Mouse (Mus musculus) embryonic facial prominence, embryonic 14.5 days (tissue): Measurements from ENCODE around the gene Olfr665. TPM values are rescaled to one million over a fixed set of nuclear protein-coding genes. Genes with fewer than 3 reads are reported as not detected.

Experiments
- ATAC-seq: fragments of 200-750 bp; cut with Nextera tagmentation; 2 replicates; pipeline ENCODE4 v1.8.0; 2017; ENCODE audit warnings: low read depth, moderate number of reproducible peaks, moderate TSS enrichment
- DNase-seq: peaks from one replicate; pipeline ENCODE4 v3.0.0-alpha.2; 2015; ENCODE audit warnings: low spot score
- H3K27ac ChIP-seq: fragments of 300-500 bp; sonication (generic); replicated peaks from 2 replicates; pipeline ENCODE4 v1.5.1; 2014; ENCODE audit warnings: low read depth, mild to moderate bottlenecking, low read length, moderate library complexity
- H3K27me3 ChIP-seq: fragments of 300-500 bp; sonication (generic); replicated peaks from 2 replicates; pipeline ENCODE4 v1.6.1; 2014; ENCODE audit warnings: low read length; ENCODE audit not compliant: control insufficient read depth, insufficient read depth
- H3K36me3 ChIP-seq: fragments of 300-500 bp; sonication (generic); 2 replicates; pipeline ENCODE4 v1.6.1; 2014; ENCODE audit warnings: low read length, mixed read lengths; ENCODE audit not compliant: control insufficient read depth, insufficient read depth
- H3K4me1 ChIP-seq: fragments of 300-500 bp; sonication (generic); 2 replicates; pipeline ENCODE4 v1.6.1; 2014; ENCODE audit warnings: antibody characterized with exemption, low read length; ENCODE audit not compliant: control insufficient read depth, insufficient read depth
- H3K4me2 ChIP-seq: fragments of 300-500 bp; sonication (generic); 2 replicates; pipeline ENCODE4 v1.6.1; 2014; ENCODE audit warnings: low read depth, mild to moderate bottlenecking, low read length, moderate library complexity, mixed read lengths
- H3K4me3 ChIP-seq: fragments of 300-500 bp; sonication (generic); 2 replicates; pipeline ENCODE4 v1.5.1; 2014; ENCODE audit warnings: low read depth, mild to moderate bottlenecking, low read length
- H3K9ac ChIP-seq: fragments of 300-500 bp; sonication (generic); 2 replicates; pipeline ENCODE4 v1.6.1; 2014; ENCODE audit warnings: low read depth, mild to moderate bottlenecking, low read length, moderate library complexity, mixed read lengths
- H3K9me3 ChIP-seq: fragments of 300-500 bp; sonication (generic); 2 replicates; pipeline ENCODE4 v1.6.1; 2016; ENCODE audit warnings: low read length; ENCODE audit not compliant: control insufficient read depth
- WGBS: fragments of 180-500 bp; shearing (Covaris S2); extraction: QIAGEN DNeasy Blood & Tissue Kit; methylation state at CpG from one replicate; pipeline ENCODE4 v1.1.7; 2014; 5-methylcytosine and 5-hydroxymethylcytosine counted together
- polyA plus RNA-seq: library from polyadenylated mRNA; unstranded; fragments of >200 nt; fragmentation: Nextera tagmentation; extraction: Ambion mirVana; gene quantifications from 2 replicates; pipeline ENCODE4 v1.2.1, GENCODE M21; 2014

Gene Olfr665
- polyA plus RNA-seq, 1 experiment from 2014 or later = not detected

DNA sequence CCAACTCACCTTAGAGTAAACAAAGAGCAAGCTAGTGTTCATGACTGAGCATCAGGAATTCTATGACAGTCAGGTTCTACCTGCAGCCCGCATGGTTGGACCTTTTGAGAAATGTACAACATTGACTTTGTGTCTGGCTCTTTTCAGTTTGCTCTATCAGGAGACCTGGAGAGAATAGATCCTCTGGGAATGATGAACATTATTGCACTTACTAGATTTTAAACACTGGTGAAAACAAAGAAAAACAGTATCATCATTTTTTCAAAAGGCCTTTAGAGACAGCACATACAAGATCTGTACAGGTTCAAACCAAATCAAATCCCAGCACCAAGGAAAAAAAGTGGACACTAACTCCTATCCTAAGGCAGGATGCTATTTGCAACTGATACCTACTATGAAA, 43.6 kb downstream of the Olfr665 start, which contains the start of gene Olfr667:
Gene Olfr667, minus strand, starts transcription at position 101 of the 400 bp plus-strand sequence.
- DNase-seq (no peak), ATAC-seq (no peak)
- H3K9ac ChIP-seq = no peak within 1 kb of the TSS
- H3K9me3 ChIP-seq = no peaks in the 10 kb centered on the region
- whole genome bisulfite sequencing = 85% methylated on average over 1 of the region's 1 CpGs
- no peak within 1 kb of the TSS for H3K4me2 ChIP-seq
- H3K27me3 ChIP-seq = no peaks in the 10 kb centered on the region
- no peaks in the 10 kb centered on the region for H3K4me1 ChIP-seq
- H3K36me3 ChIP-seq = no peaks in the 10 kb centered on the region
- no peak within 1 kb of the TSS for H3K27ac ChIP-seq
- H3K4me3 ChIP-seq = no peak within 1 kb of the TSS

- DNase-seq = no peak
- no peaks in the 10 kb centered on the region for H3K27me3 ChIP-seq
- 81% methylated on average over 1 of the region's 1 CpGs for WGBS
- no peak for ATAC-seq
- no peaks in the 10 kb centered on the region for H3K9me3 ChIP-seq
- H3K4me3 ChIP-seq = no peak within 1 kb of the TSS
- no peak within 1 kb of the TSS for H3K27ac ChIP-seq
- no peak within 1 kb of the TSS for H3K9ac ChIP-seq
- no peaks in the 10 kb centered on the region for H3K4me1 ChIP-seq
- no peaks in the 10 kb centered on the region for H3K36me3 ChIP-seq
- no peak within 1 kb of the TSS for H3K4me2 ChIP-seq
Observed at GRCm38 (mm10) chr7:104927957-104928356, 50.1 kb downstream of the Olfr665 start, which contains the start of gene Olfr668. Olfr668 (minus strand) TSS chr7:104928057.

Other genes starting within 250 kb of the Olfr665 start
- gene Olfr658, start 230.7 kb upstream of the Olfr665 start, polyA plus RNA-seq = not detected in 2 replicates
- gene Olfr659, start 211.3 kb upstream of the Olfr665 start, polyA plus RNA-seq = 0.13 TPM in 1 of 2 replicates, not detected in the other
- not detected in 2 replicates for gene Olfr661, start 191.5 kb upstream of the Olfr665 start, polyA plus RNA-seq
- gene Usp17le, start 100.6 kb upstream of the Olfr665 start, polyA plus RNA-seq = not detected in 2 replicates
- not detected in 2 replicates for gene Usp17lb, start 35.4 kb upstream of the Olfr665 start, polyA plus RNA-seq
- gene Usp17la, start 21.0 kb upstream of the Olfr665 start, polyA plus RNA-seq = not detected in 2 replicates
- gene Olfr666, start 17.9 kb downstream of the Olfr665 start, polyA plus RNA-seq = 0.08 TPM in 1 of 2 replicates, not detected in the other
- not detected in 2 replicates for gene Olfr667, start 43.5 kb downstream of the Olfr665 start, polyA plus RNA-seq
- not detected in 2 replicates for gene Olfr668, start 50.0 kb downstream of the Olfr665 start, polyA plus RNA-seq
- not detected in 2 replicates for gene Olfr669, start 56.2 kb downstream of the Olfr665 start, polyA plus RNA-seq
- gene Olfr670, start 84.6 kb downstream of the Olfr665 start, polyA plus RNA-seq = not detected in 2 replicates
- gene Olfr671, start 101.1 kb downstream of the Olfr665 start, polyA plus RNA-seq = not detected in 2 replicates
- 0.22 and 0.36 TPM in 2 replicates for gene Olfr672, start 124.0 kb downstream of the Olfr665 start, polyA plus RNA-seq
- gene Olfr675, start 150.4 kb downstream of the Olfr665 start, polyA plus RNA-seq = not detected in 2 replicates
- gene Olfr676, start 154.7 kb downstream of the Olfr665 start, polyA plus RNA-seq = not detected in 2 replicates
- not detected in 2 replicates for gene Olfr677, start 173.3 kb downstream of the Olfr665 start, polyA plus RNA-seq
- not detected in 2 replicates for gene Olfr678, start 186.4 kb downstream of the Olfr665 start, polyA plus RNA-seq
- 0.06 TPM in 1 of 2 replicates, not detected in the other for gene Olfr679, start 203.2 kb downstream of the Olfr665 start, polyA plus RNA-seq
- gene Olfr680-ps1, start 214.8 kb downstream of the Olfr665 start, polyA plus RNA-seq = not detected in 2 replicates
- 0.18 TPM in 1 of 2 replicates, not detected in the other for gene Olfr681, start 238.8 kb downstream of the Olfr665 start, polyA plus RNA-seq